Mouse (Mus musculus): ENCODE data around the gene Faiml. TPM values are rescaled to one million over a fixed set of nuclear protein-coding genes. Genes with fewer than 3 reads are reported as not detected.

Gene Faiml
- polyA plus RNA-seq (2014; fragmentation: Nextera tagmentation; extraction: Ambion mirVana): not detected in 2 replicates

GRCm38 (mm10) chr9:99237139-99237538 lies at the start of gene Faiml:
Gene Faiml (minus strand): TSS chr9:99237239.
- Histone ChIP-seq H3K9me3 (replicated peaks; ENCODE audit: control insufficient read depth, low read length) (no peaks in the 10 kb centered on the region), H3K4me2 (ENCODE audit: low read length) (no peak within 1 kb of the TSS), H3K36me3 (ENCODE audit: control insufficient read depth, insufficient read depth, low read length) (no peaks in the 10 kb centered on the region), H3K4me1 (ENCODE audit: control insufficient read depth, insufficient read depth, low read length) (no peaks in the 10 kb centered on the region), H3K9ac (ENCODE audit: low read length) (no peak within 1 kb of the TSS), H3K27ac (ENCODE audit: low read depth, low read length) (no peak within 1 kb of the TSS), H3K4me3 (ENCODE audit: low read depth, low read length) (no peak within 1 kb of the TSS), H3K27me3 (replicated peaks; ENCODE audit: control insufficient read depth, insufficient read depth, low read length) (no peaks in the 10 kb centered on the region)
- no peak for ATAC-seq
- no peak for DNase-seq (ENCODE audit: low spot score)
- WGBS: 89% methylated on average over 14 of the region's 14 CpGs

- 71% methylated on average over 5 of the region's 5 CpGs for WGBS
- no peak overlapping the region for H3K4me2 ChIP-seq (ENCODE audit: low read length)
- no peaks in the 10 kb centered on the region for H3K9me3 ChIP-seq (replicated peaks; ENCODE audit: control insufficient read depth, low read length)
- H3K4me3 ChIP-seq (ENCODE audit: low read depth, low read length): no peak overlapping the region
- H3K27ac ChIP-seq (ENCODE audit: low read depth, low read length): no peak overlapping the region
- ATAC-seq: no peak
- no peak overlapping the region for H3K9ac ChIP-seq (ENCODE audit: low read length)
- no peaks in the 10 kb centered on the region for H3K4me1 ChIP-seq (ENCODE audit: control insufficient read depth, insufficient read depth, low read length)
- H3K27me3 ChIP-seq (replicated peaks; ENCODE audit: control insufficient read depth, insufficient read depth, low read length): no peaks in the 10 kb centered on the region
- no peak for DNase-seq (ENCODE audit: low spot score)
- peaks cover 65% of the 10 kb centered on the region for H3K36me3 ChIP-seq (ENCODE audit: control insufficient read depth, insufficient read depth, low read length)
Measured at GRCm38 (mm10) chr9:99258891-99259290, 21.9 kb upstream of the Faiml start.

DNA sequence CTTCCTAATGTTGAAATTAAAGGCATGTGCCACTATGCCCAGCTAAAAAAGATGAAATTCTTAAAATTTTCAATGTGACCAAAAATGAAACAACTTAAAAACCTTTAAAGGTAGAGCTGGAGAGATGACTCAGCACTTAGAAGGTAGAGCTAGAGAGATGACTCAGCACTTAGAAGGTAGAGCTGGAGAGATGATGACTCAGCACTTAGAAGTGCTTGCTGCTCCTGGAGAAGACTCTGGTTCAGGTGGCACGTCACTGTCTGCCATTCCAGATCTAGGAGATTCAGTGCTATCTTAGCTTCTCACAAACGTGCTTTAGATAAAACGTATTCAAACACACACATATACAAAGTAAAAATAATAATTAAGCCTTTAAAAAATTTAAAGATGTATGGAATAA lies 19.8 kb upstream of the Faiml start:
- Histone ChIP-seq H3K9ac (ENCODE audit: low read length) (no peak overlapping the region), H3K9me3 (replicated peaks; ENCODE audit: control insufficient read depth, low read length) (no peaks in the 10 kb centered on the region), H3K27ac (ENCODE audit: low read depth, low read length) (no peak overlapping the region), H3K36me3 (ENCODE audit: control insufficient read depth, insufficient read depth, low read length) (peaks cover 50% of the 10 kb centered on the region), H3K4me3 (ENCODE audit: low read depth, low read length) (no peak overlapping the region), H3K4me2 (ENCODE audit: low read length) (no peak overlapping the region), H3K27me3 (replicated peaks; ENCODE audit: control insufficient read depth, insufficient read depth, low read length) (no peaks in the 10 kb centered on the region), H3K4me1 (ENCODE audit: control insufficient read depth, insufficient read depth, low read length) (no peaks in the 10 kb centered on the region)
- WGBS: 93% methylated on average over 3 of the region's 3 CpGs
- no peak for ATAC-seq
- no peak for DNase-seq (ENCODE audit: low spot score)

- peaks cover 49% of the 10 kb centered on the region for H3K36me3 ChIP-seq (ENCODE audit: control insufficient read depth, insufficient read depth, low read length)
- WGBS: 92% methylated on average over 1 of the region's 1 CpGs
Measured at GRCm38 (mm10) chr9:99256206-99256605, 19.2 kb upstream of the Faiml start.

GRCm38 (mm10) chr9:99253861-99254260 lies 16.8 kb upstream of the Faiml start:
- Histone ChIP-seq H3K27me3 (replicated peaks; ENCODE audit: control insufficient read depth, insufficient read depth, low read length) (no peaks in the 10 kb centered on the region), H3K27ac (ENCODE audit: low read depth, low read length) (no peak overlapping the region), H3K4me3 (ENCODE audit: low read depth, low read length) (no peak overlapping the region), H3K9me3 (replicated peaks; ENCODE audit: control insufficient read depth, low read length) (no peaks in the 10 kb centered on the region), H3K4me2 (ENCODE audit: low read length) (no peak overlapping the region), H3K36me3 (ENCODE audit: control insufficient read depth, insufficient read depth, low read length) (peaks cover 48% of the 10 kb centered on the region), H3K4me1 (ENCODE audit: control insufficient read depth, insufficient read depth, low read length) (no peaks in the 10 kb centered on the region), H3K9ac (ENCODE audit: low read length) (no peak overlapping the region)
- WGBS: 91% methylated on average over 10 of the region's 10 CpGs
- no peak for DNase-seq (ENCODE audit: low spot score)
- no peak for ATAC-seq

More at GRCm38 (mm10) chr9:99256206-99256605, 19.2 kb upstream of the Faiml start:
- no peak overlapping the region for H3K27ac ChIP-seq (ENCODE audit: low read depth, low read length)
- ATAC-seq: no peak
- H3K9ac ChIP-seq (ENCODE audit: low read length): no peak overlapping the region
- no peaks in the 10 kb centered on the region for H3K4me1 ChIP-seq (ENCODE audit: control insufficient read depth, insufficient read depth, low read length)
- H3K9me3 ChIP-seq (replicated peaks; ENCODE audit: control insufficient read depth, low read length): no peaks in the 10 kb centered on the region
- H3K4me2 ChIP-seq (ENCODE audit: low read length): no peak overlapping the region
- no peak overlapping the region for H3K4me3 ChIP-seq (ENCODE audit: low read depth, low read length)
- DNase-seq (ENCODE audit: low spot score): no peak
- H3K27me3 ChIP-seq (replicated peaks; ENCODE audit: control insufficient read depth, insufficient read depth, low read length): no peaks in the 10 kb centered on the region

GRCm38 (mm10) chr9:99248906-99249305 lies 11.9 kb upstream of the Faiml start:
- no peak overlapping the region for H3K4me2 ChIP-seq (ENCODE audit: low read length)
- DNase-seq (ENCODE audit: low spot score): no peak
- no peak for ATAC-seq
- H3K4me1 ChIP-seq (ENCODE audit: control insufficient read depth, insufficient read depth, low read length): no peaks in the 10 kb centered on the region; the same call in 1 of the 2 replicates
- peaks cover 29% of the 10 kb centered on the region; the same call in 1 of the 2 replicates for H3K36me3 ChIP-seq (ENCODE audit: control insufficient read depth, insufficient read depth, low read length)
- H3K9me3 ChIP-seq (replicated peaks; ENCODE audit: control insufficient read depth, low read length): no peaks in the 10 kb centered on the region
- WGBS: 95% methylated on average over 4 of the region's 4 CpGs
- no peak overlapping the region for H3K4me3 ChIP-seq (ENCODE audit: low read depth, low read length)
- H3K27me3 ChIP-seq (replicated peaks; ENCODE audit: control insufficient read depth, insufficient read depth, low read length): no peaks in the 10 kb centered on the region
- H3K27ac ChIP-seq (ENCODE audit: low read depth, low read length): no peak overlapping the region
- no peak overlapping the region for H3K9ac ChIP-seq (ENCODE audit: low read length)

DNA sequence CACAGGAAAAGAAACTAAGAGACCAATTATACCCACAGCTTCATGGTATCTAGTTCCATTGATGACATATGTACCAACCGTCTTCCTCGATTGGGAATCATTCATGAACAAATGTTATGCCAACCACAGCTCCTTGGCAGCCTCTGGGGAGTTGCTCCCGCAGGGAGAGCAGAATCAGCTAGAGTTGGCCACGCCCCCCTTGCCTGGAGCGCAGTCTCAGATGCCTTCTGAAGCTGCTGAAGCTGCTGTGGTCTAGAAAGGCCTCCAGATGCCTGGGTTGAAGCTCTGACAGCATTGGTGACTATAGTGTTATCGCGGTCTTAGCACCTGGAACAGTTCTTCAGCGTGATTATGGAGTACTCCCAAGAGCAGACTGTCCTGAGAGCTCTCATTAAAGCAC lies 11.3 kb upstream of the Faiml start:
- H3K9ac ChIP-seq (ENCODE audit: low read length): no peak overlapping the region
- H3K4me2 ChIP-seq (ENCODE audit: low read length): no peak overlapping the region
- WGBS: 56% methylated on average over 8 of the region's 8 CpGs
- ATAC-seq (no peak), DNase-seq (ENCODE audit: low spot score) (peak; percentile 51)
- H3K27me3 ChIP-seq (replicated peaks; ENCODE audit: control insufficient read depth, insufficient read depth, low read length): no peaks in the 10 kb centered on the region
- no peak overlapping the region for H3K4me3 ChIP-seq (ENCODE audit: low read depth, low read length)
- H3K27ac ChIP-seq (ENCODE audit: low read depth, low read length): no peak overlapping the region
- peaks cover 24% of the 10 kb centered on the region; the same call in 1 of the 2 replicates for H3K36me3 ChIP-seq (ENCODE audit: control insufficient read depth, insufficient read depth, low read length)
- H3K4me1 ChIP-seq (ENCODE audit: control insufficient read depth, insufficient read depth, low read length): no peaks in the 10 kb centered on the region; the same call in 1 of the 2 replicates
- H3K9me3 ChIP-seq (replicated peaks; ENCODE audit: control insufficient read depth, low read length): no peaks in the 10 kb centered on the region

DNA sequence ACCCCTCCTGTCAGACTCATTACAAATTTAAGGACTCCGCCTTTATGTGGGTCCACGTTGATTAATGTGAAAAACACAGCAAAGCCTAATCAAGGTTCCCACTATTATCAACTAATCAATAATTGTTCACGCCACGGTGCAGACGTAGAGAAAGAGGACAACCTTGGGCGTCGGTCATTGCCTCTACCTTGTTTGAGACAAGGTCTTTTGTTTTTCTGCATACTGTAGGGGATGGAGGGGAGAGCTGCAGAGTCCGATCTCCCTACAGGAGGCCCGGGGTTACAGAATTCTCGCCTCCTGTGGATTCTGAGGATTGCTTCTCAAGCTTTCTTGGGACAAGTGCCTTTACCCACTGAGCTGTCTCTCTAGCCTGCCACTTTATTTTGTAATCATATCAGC lies 6.9 kb upstream of the Faiml start:
- H3K4me3 ChIP-seq (ENCODE audit: low read depth, low read length): peak overlapping the region; percentile 77
- H3K4me2 ChIP-seq (ENCODE audit: low read length): peak overlapping the region; percentile 60
- DNase-seq (ENCODE audit: low spot score) (no peak), ATAC-seq (peak; percentile 2; the same call in 1 of the 2 replicates)
- 1% methylated on average over 10 of the region's 10 CpGs for WGBS
- peak overlapping the region; percentile 75; the same call in 1 of the 2 replicates for H3K27ac ChIP-seq (ENCODE audit: low read depth, low read length)
- peak overlapping the region; percentile 85 for H3K9ac ChIP-seq (ENCODE audit: low read length)
- H3K4me1 ChIP-seq (ENCODE audit: control insufficient read depth, insufficient read depth, low read length): no peaks in the 10 kb centered on the region; the same call in 1 of the 2 replicates
- peaks cover 15% of the 10 kb centered on the region; the same call in 1 of the 2 replicates for H3K36me3 ChIP-seq (ENCODE audit: control insufficient read depth, insufficient read depth, low read length)
- no peaks in the 10 kb centered on the region for H3K27me3 ChIP-seq (replicated peaks; ENCODE audit: control insufficient read depth, insufficient read depth, low read length)
- no peaks in the 10 kb centered on the region for H3K9me3 ChIP-seq (replicated peaks; ENCODE audit: control insufficient read depth, low read length)

GRCm38 (mm10) chr9:99243190-99243894 lies 6.3 kb upstream of the Faiml start, which contains the start of gene Cep70:
Gene Cep70 (plus strand): TSS chr9:99243367.
- no peaks in the 10 kb centered on the region for H3K9me3 ChIP-seq (replicated peaks; ENCODE audit: control insufficient read depth, low read length)
- DNase-seq (ENCODE audit: low spot score): peak; percentile 97
- peak within 1 kb of the TSS; percentile 75 for H3K27ac ChIP-seq (ENCODE audit: low read depth, low read length)
- no peaks in the 10 kb centered on the region for H3K27me3 ChIP-seq (replicated peaks; ENCODE audit: control insufficient read depth, insufficient read depth, low read length)
- H3K9ac ChIP-seq (ENCODE audit: low read length): peak within 1 kb of the TSS; percentile 85
- peak; percentile 96 for ATAC-seq
- H3K4me1 ChIP-seq (ENCODE audit: control insufficient read depth, insufficient read depth, low read length): no peaks in the 10 kb centered on the region; the same call in 1 of the 2 replicates
- H3K4me3 ChIP-seq (ENCODE audit: low read depth, low read length): peak within 1 kb of the TSS; percentile 77
- under 1% methylated on average over 66 of the region's 66 CpGs for WGBS
- H3K4me2 ChIP-seq (ENCODE audit: low read length): peak within 1 kb of the TSS; percentile 60
- peaks cover 15% of the 10 kb centered on the region; the same call in 1 of the 2 replicates for H3K36me3 ChIP-seq (ENCODE audit: control insufficient read depth, insufficient read depth, low read length)

Measured in forebrain, embryonic 14.5 days (tissue).